Mouse (Mus musculus): ENCODE data around the gene Sirt4. TPM values are rescaled to one million over a fixed set of nuclear protein-coding genes. Genes with fewer than 3 reads are reported as not detected.
A peak's percentile ranks its signal among the peaks of the same experiment; 100 is the strongest.

The Sirt4 gene
- polyA plus RNA-seq (2016; fragmentation: Nextera tagmentation; extraction: Ambion mirVana): 23.8 and 24.9 TPM in 2 replicates

GRCm38 (mm10) chr5:115483947-115484920 is at the start of gene Sirt4:
Sirt4 (minus strand) TSS chr5:115484725.
- Histone ChIP-seq H3K27me3 (replicated peaks) (peaks cover 25% of the 10 kb centered on the region), H3K4me3 (peak within 1 kb of the TSS; percentile 30), H3K36me3 (peaks cover 5% of the 10 kb centered on the region; the same call in 1 of the 2 replicates), H3K4me2 (replicated peaks) (peak within 1 kb of the TSS; percentile 56), H3K9ac (peak within 1 kb of the TSS; percentile 52), H3K27ac (no peak within 1 kb of the TSS), H3K9me3 (no peaks in the 10 kb centered on the region), H3K4me1 (peaks cover 18% of the 10 kb centered on the region)
- WGBS: 9% methylated on average over 30 of the region's 30 CpGs
- ATAC-seq (ENCODE audit: low FRiP score, low read depth): peak; percentile 74

- peak; percentile 66 for ATAC-seq (ENCODE audit: low FRiP score, low read depth)
- no peaks in the 10 kb centered on the region for H3K36me3 ChIP-seq
- peak overlapping the region; percentile 21 for H3K4me2 ChIP-seq (replicated peaks)
- H3K4me3 ChIP-seq: no peak overlapping the region
- peak overlapping the region; percentile 17; the same call in 1 of the 2 replicates for H3K9ac ChIP-seq
- peak overlapping the region; percentile 27; the same call in 1 of the 2 replicates for H3K27ac ChIP-seq
- 41% methylated on average over 18 of the region's 18 CpGs for WGBS
- peaks cover 58% of the 10 kb centered on the region for H3K4me1 ChIP-seq
- no peaks in the 10 kb centered on the region for H3K9me3 ChIP-seq
- H3K27me3 ChIP-seq (replicated peaks): 0 out of 2 replicates have a peak, but pooled peaks cover 3% of the 10 kb centered on the region
These were observed 47.2 kb upstream of the Sirt4 start for GRCm38 (mm10) chr5:115531671-115532270.

DNA sequence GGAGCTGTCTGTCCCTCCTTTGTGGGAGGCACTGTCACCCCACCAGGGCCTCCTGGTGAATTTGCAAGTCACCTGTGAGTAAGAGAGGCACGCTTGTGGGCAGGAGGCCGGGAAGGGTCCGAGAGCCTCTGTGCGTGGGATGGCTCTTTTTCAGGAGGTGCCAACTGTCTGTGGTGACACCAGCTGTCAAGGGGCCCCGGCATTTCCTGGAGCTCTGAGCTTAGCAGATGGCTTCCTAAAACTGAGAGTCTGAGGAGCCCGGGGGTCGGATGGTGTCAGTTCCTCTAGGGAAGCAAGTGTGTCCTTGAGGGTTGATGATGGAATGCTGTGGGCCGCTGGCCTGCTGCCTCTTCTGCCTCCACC is 45.9 kb upstream of the Sirt4 start:
- H3K27me3 ChIP-seq (replicated peaks): 0 out of 2 replicates have a peak, but pooled peaks cover 3% of the 10 kb centered on the region
- no peak overlapping the region for H3K4me3 ChIP-seq
- H3K4me1 ChIP-seq: peaks cover 56% of the 10 kb centered on the region
- no peak for ATAC-seq (ENCODE audit: low FRiP score, low read depth)
- H3K36me3 ChIP-seq: no peaks in the 10 kb centered on the region
- H3K9me3 ChIP-seq: no peaks in the 10 kb centered on the region
- 62% methylated on average over 8 of the region's 8 CpGs for WGBS
- H3K9ac ChIP-seq: 0 out of 2 replicates have a peak overlapping the region, but pooled peaks have one; percentile 33
- H3K27ac ChIP-seq: no peak overlapping the region
- no peak overlapping the region for H3K4me2 ChIP-seq (replicated peaks)

DNA sequence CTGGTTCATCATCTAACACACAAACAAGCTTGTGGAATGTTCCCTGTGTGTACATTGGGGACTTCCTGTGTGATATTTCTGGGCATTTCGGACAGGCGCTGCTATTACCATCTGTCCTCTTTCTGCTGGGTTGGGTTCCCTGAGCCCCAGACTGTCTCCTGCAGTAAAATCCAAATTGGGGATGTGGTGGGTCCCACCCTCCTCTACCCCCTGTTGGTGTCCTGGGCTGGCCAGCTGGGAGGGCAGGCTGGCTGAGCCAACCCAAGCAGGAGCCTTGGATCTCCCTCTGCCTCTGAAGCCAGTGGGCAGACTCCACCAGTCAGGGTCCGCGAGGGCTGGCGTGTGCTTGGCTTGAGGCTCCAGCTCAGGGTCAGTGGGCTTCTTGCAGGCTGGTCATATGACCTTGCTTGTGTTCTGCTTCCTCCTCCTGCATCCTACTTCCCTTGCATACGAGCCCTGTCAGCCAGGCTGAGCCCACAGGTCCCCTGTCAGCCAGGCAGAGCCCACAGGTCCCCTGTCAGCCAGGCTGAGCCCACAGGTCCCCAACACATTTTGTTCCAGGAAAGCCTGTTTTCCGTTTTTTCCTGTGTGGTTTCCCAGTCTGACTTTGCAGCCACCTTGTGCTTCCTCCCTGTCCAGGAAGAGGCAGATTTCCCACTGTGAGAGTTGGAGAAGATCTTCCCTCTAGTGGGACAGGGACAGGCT is 45.4 kb upstream of the Sirt4 start:
- no peaks in the 10 kb centered on the region for H3K36me3 ChIP-seq
- 70% methylated on average over 7 of the region's 7 CpGs for WGBS
- H3K9me3 ChIP-seq: no peaks in the 10 kb centered on the region
- no peak for ATAC-seq (ENCODE audit: low FRiP score, low read depth)
- H3K9ac ChIP-seq: 0 out of 2 replicates have a peak overlapping the region, but pooled peaks have one; percentile 33
- H3K4me3 ChIP-seq: no peak overlapping the region
- 0 out of 2 replicates have a peak, but pooled peaks cover 3% of the 10 kb centered on the region for H3K27me3 ChIP-seq (replicated peaks)
- H3K4me1 ChIP-seq: peaks cover 51% of the 10 kb centered on the region
- no peak overlapping the region; the same call in 1 of the 2 replicates for H3K27ac ChIP-seq
- H3K4me2 ChIP-seq (replicated peaks): no peak overlapping the region

GRCm38 (mm10) chr5:115529364-115529741 is 44.8 kb upstream of the Sirt4 start:
- Histone ChIP-seq H3K27me3 (replicated peaks) (no peaks in the 10 kb centered on the region), H3K36me3 (no peaks in the 10 kb centered on the region), H3K4me3 (no peak overlapping the region), H3K4me2 (replicated peaks) (no peak overlapping the region), H3K27ac (no peak overlapping the region), H3K9ac (no peak overlapping the region), H3K9me3 (no peaks in the 10 kb centered on the region), H3K4me1 (peaks cover 45% of the 10 kb centered on the region)
- no peak for ATAC-seq (ENCODE audit: low FRiP score, low read depth)
- 75% methylated on average over 8 of the region's 8 CpGs for WGBS

- Histone ChIP-seq H3K4me2 (replicated peaks) (no peak overlapping the region), H3K27me3 (replicated peaks) (no peaks in the 10 kb centered on the region), H3K27ac (no peak overlapping the region), H3K4me1 (peaks cover 43% of the 10 kb centered on the region), H3K36me3 (no peaks in the 10 kb centered on the region), H3K9ac (no peak overlapping the region), H3K4me3 (no peak overlapping the region), H3K9me3 (no peaks in the 10 kb centered on the region)
- WGBS: 89% methylated on average over 5 of the region's 5 CpGs
- no peak for ATAC-seq (ENCODE audit: low FRiP score, low read depth)
These were observed 43.6 kb upstream of the Sirt4 start for GRCm38 (mm10) chr5:115528128-115528527.

GRCm38 (mm10) chr5:115526456-115527202 is 42.1 kb upstream of the Sirt4 start:
- Histone ChIP-seq H3K36me3 (no peaks in the 10 kb centered on the region), H3K27ac (no peak overlapping the region), H3K9ac (no peak overlapping the region), H3K9me3 (no peaks in the 10 kb centered on the region), H3K27me3 (replicated peaks) (no peaks in the 10 kb centered on the region), H3K4me2 (replicated peaks) (no peak overlapping the region), H3K4me1 (peaks cover 36% of the 10 kb centered on the region), H3K4me3 (no peak overlapping the region)
- ATAC-seq (ENCODE audit: low FRiP score, low read depth): no peak
- 91% methylated on average over 17 of the region's 17 CpGs for WGBS

DNA sequence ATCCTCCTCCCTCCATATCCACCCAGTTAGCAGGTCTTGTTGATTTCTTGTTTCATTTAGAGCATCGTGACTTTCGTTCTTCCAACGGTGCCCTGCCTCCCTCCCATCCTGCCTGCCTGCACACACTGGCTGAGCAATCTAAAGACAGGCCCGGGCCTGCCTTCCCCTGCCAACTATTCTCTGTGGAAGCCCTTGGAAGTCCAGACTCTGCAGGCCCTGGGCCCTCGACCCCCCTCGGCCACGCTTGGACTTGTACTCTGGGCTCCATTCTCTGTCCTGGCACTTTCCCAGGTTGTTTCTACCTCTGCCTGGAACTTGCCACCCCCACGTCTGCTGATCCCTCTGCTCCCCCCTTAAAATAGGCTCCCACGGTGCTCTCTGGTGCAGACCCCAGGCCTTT is 41.4 kb upstream of the Sirt4 start:
- Histone ChIP-seq H3K4me2 (replicated peaks) (no peak overlapping the region), H3K4me1 (peaks cover 29% of the 10 kb centered on the region), H3K9me3 (no peaks in the 10 kb centered on the region), H3K36me3 (no peaks in the 10 kb centered on the region), H3K27me3 (replicated peaks) (no peaks in the 10 kb centered on the region), H3K4me3 (no peak overlapping the region), H3K27ac (no peak overlapping the region), H3K9ac (no peak overlapping the region)
- no peak for ATAC-seq (ENCODE audit: low FRiP score, low read depth)
- 88% methylated on average over 9 of the region's 9 CpGs for WGBS

GRCm38 (mm10) chr5:115525416-115525815 is 40.9 kb upstream of the Sirt4 start:
- WGBS: 93% methylated on average over 4 of the region's 4 CpGs
- H3K9me3 ChIP-seq: no peaks in the 10 kb centered on the region
- H3K4me3 ChIP-seq: no peak overlapping the region
- H3K27me3 ChIP-seq (replicated peaks): no peaks in the 10 kb centered on the region
- no peak overlapping the region for H3K4me2 ChIP-seq (replicated peaks)
- ATAC-seq (ENCODE audit: low FRiP score, low read depth): no peak
- H3K9ac ChIP-seq: no peak overlapping the region
- no peaks in the 10 kb centered on the region for H3K36me3 ChIP-seq
- no peak overlapping the region for H3K27ac ChIP-seq
- peaks cover 24% of the 10 kb centered on the region for H3K4me1 ChIP-seq

DNA sequence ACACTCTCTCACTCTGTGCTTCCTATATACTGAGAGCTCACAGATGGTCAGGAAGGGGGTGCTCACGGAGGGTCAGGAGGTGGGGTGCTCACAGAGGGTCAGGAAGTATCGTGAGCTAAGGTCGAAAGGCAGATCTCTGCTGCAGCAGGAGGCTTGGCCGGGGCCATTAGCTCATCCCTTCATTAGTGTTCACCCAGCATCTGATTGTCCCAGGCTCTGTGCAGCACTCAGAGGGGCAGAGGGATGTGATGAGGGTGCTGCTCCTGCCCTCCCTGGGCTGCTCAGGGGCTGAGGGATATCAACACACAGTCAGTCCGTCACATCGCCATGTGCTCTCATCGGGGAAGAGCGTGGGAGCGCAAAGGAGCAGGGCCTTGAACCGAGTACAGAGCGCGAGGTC is 39.9 kb upstream of the Sirt4 start:
- Histone ChIP-seq H3K27me3 (replicated peaks) (no peaks in the 10 kb centered on the region), H3K9ac (no peak overlapping the region), H3K4me3 (no peak overlapping the region), H3K27ac (no peak overlapping the region), H3K9me3 (no peaks in the 10 kb centered on the region), H3K4me1 (peaks cover 16% of the 10 kb centered on the region), H3K4me2 (replicated peaks) (peak overlapping the region; percentile 36), H3K36me3 (no peaks in the 10 kb centered on the region)
- 52% methylated on average over 12 of the region's 12 CpGs for WGBS
- ATAC-seq (ENCODE audit: low FRiP score, low read depth): no peak

- H3K4me3 ChIP-seq: no peak overlapping the region
- H3K27me3 ChIP-seq (replicated peaks): no peaks in the 10 kb centered on the region
- peak overlapping the region; percentile 36 for H3K4me2 ChIP-seq (replicated peaks)
- H3K27ac ChIP-seq: no peak overlapping the region
- ATAC-seq (ENCODE audit: low FRiP score, low read depth): no peak
- no peaks in the 10 kb centered on the region for H3K36me3 ChIP-seq
- H3K9ac ChIP-seq: no peak overlapping the region
- H3K9me3 ChIP-seq: no peaks in the 10 kb centered on the region
- H3K4me1 ChIP-seq: peaks cover 15% of the 10 kb centered on the region
- 5% methylated on average over 15 of the region's 15 CpGs for WGBS
These were observed 39.4 kb upstream of the Sirt4 start for GRCm38 (mm10) chr5:115523971-115524370.

Data from neural tube, embryonic 12.5 days (tissue).